Mouse (Mus musculus) gastrocnemius, adult 2 months (tissue): ENCODE measurements around the gene Asap2. TPM values are rescaled to one million over a fixed set of nuclear protein-coding genes. Genes with fewer than 3 reads are reported as not detected.

ENCODE experiments used
- DNase-seq: peaks from one replicate; pipeline ENCODE4 v3.0.0; 2022
- H3K27ac ChIP-seq: fragments of 200-600 bp; 2 replicates; pipeline ENCODE4 v1.8.1; 2022; ENCODE audit warnings: mild to moderate bottlenecking
- H3K4me3 ChIP-seq: fragments of 200-600 bp; 2 replicates; pipeline ENCODE4 v1.8.1; 2022; ENCODE audit warnings: mild to moderate bottlenecking, moderate library complexity
- CTCF ChIP-seq: fragments of 200-600 bp; IDR thresholded peaks from 2 replicates; pipeline ENCODE4 v1.8.1; 2022; ENCODE audit warnings: antibody characterized with exemption, mild to moderate bottlenecking, moderate library complexity
- intact Hi-C: fragments of 180-260 bp; cut with DNase I; formaldehyde crosslinking; loops from one replicate; pipeline ENCODE4 v1.15.1; 2025
- total RNA-seq, 2 experiments: library from RNA; stranded (reverse); gene quantifications; 2 replicates each; pipeline ENCODE4 v1.2.3; 2021

Gene Asap2
- total RNA-seq, 2 experiments from 2014 or later, result 3.0 to 6.4 TPM

DNA sequence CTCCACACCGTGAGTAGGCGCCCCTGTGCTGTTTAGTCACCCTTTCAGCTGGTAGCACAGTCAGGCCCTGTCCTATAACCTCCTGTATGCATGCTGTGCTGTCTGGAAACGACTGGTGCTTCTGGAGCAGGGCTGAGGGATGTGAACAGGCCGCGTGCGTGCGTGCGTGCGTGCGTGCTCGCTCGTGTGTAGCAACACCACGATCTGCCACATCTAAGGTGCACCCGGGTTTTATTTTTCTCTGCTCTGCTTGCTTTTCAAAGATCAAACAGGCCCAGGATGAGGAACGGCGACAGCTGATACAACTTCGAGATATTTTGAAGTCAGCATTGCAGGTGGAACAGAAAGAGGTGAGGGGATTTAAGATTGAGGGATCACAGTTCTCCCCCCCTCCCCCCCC, 222.6 kb downstream of the Asap2 start:
- intact Hi-C loops, result no loop called here
- no peak for TF ChIP-seq CTCF
- Histone ChIP-seq H3K4me3 (no peak overlapping the region), H3K27ac (no peak overlapping the region)
- no peak for DNase-seq

DNA sequence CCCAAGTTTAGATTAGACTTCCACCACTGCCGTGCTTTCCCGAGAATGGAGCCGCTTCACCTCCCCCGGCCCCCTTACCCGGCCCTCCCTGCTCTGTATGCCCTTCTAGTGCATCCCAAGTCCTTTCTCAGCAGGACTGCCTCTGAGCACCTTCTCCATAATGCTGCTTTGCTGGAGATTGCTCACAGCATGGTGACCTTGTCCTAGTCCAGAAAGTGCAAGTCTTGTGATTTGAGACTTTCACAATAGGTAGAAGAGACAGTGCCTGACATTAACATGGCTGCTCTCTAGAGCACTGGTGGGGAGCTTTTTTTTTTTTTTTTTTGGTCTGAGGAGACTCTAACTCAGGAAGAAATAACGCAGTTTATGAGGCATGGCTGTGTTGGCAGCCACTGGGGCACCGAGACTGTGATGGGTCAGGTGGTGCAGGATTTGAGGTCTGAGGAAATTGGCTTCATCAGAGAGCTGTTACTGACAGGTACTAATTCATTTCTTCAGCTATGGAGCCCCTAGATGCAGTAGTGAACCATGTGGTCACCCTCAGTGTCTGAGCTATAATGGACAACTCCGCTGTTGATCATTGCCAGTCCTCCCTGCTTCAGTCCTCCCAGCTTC, 224.4 kb downstream of the Asap2 start:
- intact Hi-C loops, result no loop called here
- DNase-seq, result no peak
- H3K27ac ChIP-seq, result no peak overlapping the region
- no peak for TF ChIP-seq CTCF
- no peak overlapping the region for H3K4me3 ChIP-seq

DNA sequence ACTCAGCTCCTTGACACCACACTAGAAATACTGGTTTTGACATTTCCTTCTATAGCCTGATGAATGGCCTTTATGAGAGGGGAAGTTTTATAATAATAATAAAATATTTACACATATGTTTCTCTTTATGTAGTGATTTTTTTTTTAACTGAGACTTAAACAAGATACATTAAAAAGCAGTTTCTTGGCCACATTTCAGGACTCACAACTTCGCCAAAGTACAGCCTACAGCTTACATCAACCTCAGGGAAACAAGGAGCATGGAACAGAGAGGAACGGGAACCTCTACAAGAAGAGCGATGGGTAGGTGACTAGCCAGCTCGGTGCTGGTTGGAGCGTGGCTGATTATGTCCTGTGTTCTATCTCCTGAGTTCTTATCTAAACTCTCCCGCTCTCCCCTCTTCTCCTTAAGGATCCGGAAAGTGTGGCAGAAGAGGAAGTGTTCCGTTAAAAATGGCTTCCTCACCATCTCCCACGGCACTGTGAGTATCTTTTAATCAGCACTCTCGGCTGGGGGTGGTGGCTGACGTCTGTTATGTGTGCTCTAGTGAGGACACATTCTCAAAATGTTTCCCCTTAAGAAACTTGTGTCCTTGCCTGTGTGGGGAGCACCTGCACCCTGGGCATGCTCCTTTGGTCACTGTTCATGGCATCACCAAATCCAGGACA, 227.7 kb downstream of the Asap2 start:
- H3K4me3 ChIP-seq, result no peak overlapping the region
- DNase-seq, result no peak
- H3K27ac ChIP-seq, result no peak overlapping the region
- intact Hi-C loops, result no loop called here
- TF ChIP-seq CTCF, result no peak

- intact Hi-C loops, result no loop called here
- TF ChIP-seq CTCF, result no peak
- no peak for DNase-seq
- no peak overlapping the region for H3K27ac ChIP-seq
- H3K4me3 ChIP-seq, result no peak overlapping the region
Observed at GRCm38 (mm10) chr12:21220596-21220995, 230.3 kb downstream of the Asap2 start.

DNA sequence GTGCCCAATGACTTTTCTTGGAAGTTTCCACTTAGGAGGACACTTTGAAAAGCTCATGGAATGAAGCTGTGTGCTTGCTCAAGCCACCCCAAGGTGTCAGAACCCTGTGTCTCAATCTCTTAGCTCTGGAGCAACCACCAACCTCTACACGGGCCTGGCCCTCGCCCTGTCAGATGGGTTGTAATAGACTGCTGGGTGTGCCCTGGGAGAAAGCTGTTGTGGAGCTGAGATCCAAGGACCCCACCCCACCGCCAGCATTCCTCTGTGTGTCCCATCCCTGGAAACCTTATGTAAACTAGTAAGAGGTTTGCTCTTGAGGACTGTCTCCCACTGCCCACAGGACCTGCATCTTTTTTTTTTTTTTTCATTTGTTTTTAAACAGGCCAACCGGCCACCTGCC, 233.7 kb downstream of the Asap2 start:
- H3K4me3 ChIP-seq, result no peak overlapping the region
- DNase-seq, result no peak
- intact Hi-C loops, result no loop called here
- no peak for TF ChIP-seq CTCF
- no peak overlapping the region for H3K27ac ChIP-seq

DNA sequence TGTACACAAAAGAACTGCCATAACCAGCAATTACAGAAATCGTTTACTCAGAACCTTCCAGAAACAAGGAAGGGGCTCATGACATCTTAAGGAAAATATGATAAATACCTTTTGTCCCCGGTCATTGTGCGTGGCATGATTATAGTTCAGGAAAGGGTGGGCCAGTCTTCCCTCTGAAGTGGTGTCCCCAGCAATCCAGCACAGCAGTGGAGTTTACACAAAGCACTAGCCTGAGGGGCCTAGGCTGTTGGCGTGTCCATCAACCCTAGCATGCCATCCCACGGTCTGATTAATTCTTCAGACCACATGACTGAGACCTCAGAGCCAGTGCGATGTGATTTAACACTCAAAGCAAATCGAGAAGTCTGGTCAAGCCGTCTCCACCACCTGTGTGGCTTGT, 235.1 kb downstream of the Asap2 start:
- Histone ChIP-seq H3K4me3 (no peak overlapping the region), H3K27ac (peak overlapping the region; percentile 43)
- no peak for DNase-seq
- intact Hi-C loops, result loop anchor here (5.0 kb wide), 1 partner anchor 148 kb away; no protein-coding TSS in a partner anchor
- TF ChIP-seq CTCF, result no peak

GRCm38 (mm10) chr12:21226316-21226715, 236.1 kb downstream of the Asap2 start:
- H3K27ac ChIP-seq, result peak overlapping the region; percentile 77
- H3K4me3 ChIP-seq, result no peak overlapping the region
- TF ChIP-seq CTCF, result no peak
- no peak for DNase-seq
- intact Hi-C loops, result loop anchor here (2.0 to 5.0 kb wide), 2 partner anchors 116 to 149 kb away; no protein-coding TSS in a partner anchor

DNA sequence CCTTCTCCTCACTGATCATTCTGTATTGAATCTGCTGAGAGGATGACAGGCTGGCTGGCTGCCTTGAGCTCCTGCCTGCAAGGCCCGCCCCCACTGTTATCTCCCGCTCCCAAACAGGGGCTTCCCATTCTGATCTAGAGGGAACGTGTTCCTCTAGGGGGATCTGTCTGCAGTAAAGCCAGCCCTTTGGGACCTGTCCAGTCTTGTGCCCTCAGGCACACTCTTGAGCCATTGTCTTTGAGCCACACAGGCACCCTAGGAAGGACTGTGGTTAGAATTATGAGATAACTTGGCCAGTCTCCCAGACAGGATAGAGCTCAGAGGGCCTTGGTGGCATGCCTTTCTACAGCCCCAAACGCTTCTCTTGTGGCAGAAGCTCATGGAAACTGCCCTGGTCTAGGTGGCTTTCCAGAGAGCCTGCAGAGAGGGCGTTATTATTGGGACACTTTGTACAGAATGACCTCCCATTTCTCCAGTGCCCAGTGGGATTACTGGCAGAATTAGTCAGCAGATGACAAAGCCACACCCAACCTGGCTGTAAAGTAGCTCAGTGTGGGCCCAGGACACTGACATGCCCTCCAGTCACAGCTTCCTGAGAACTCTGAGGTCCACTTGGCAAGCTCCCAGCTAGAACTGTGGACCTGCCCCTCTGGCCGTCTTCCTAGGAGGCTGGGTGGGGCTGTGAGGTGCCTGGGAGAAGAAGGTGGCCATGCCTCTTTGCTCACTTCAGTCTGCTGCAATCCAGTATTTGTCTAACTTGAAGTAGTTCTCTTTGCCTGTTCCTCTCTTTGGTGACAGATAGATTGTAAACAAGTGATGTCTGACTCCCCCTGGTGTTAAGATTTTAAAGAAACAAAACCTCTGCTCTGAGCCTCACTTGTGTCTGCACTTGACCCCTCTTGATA, 237.1 kb downstream of the Asap2 start:
- intact Hi-C loops, result loop anchor here (2.0 to 5.0 kb wide), 2 partner anchors 117 to 150 kb away; no protein-coding TSS in a partner anchor
- DNase-seq, result peak; percentile 82
- peak overlapping the region; percentile 77 for H3K27ac ChIP-seq
- TF ChIP-seq CTCF, result peak; percentile 70
- H3K4me3 ChIP-seq, result no peak overlapping the region

DNA sequence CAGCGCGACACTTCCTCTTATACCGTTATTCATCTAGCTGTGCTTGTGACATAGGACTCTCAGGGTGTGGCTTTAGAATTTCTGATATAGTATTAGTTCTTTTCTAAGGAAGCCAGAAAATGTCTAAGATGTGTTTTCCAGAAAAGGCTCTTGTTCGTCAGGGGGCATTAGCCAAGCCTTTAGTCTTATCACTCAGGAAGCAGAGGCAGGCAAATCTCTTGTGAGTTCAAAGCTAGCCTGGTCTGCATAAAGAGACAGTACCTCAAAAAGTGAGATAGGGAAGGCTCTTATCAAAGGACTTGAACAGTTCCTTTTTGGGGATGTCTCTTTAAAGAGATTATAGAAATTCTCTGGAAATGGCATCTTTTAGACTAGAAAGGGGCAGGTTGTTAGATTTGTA, 238.4 kb downstream of the Asap2 start:
- DNase-seq, result no peak
- TF ChIP-seq CTCF, result no peak
- Histone ChIP-seq H3K4me3 (no peak overlapping the region), H3K27ac (no peak overlapping the region; the same call in 1 of the 2 replicates)
- intact Hi-C loops, result loop anchor here (5.0 kb wide), 1 partner anchor 151 kb away; no protein-coding TSS in a partner anchor

DNA sequence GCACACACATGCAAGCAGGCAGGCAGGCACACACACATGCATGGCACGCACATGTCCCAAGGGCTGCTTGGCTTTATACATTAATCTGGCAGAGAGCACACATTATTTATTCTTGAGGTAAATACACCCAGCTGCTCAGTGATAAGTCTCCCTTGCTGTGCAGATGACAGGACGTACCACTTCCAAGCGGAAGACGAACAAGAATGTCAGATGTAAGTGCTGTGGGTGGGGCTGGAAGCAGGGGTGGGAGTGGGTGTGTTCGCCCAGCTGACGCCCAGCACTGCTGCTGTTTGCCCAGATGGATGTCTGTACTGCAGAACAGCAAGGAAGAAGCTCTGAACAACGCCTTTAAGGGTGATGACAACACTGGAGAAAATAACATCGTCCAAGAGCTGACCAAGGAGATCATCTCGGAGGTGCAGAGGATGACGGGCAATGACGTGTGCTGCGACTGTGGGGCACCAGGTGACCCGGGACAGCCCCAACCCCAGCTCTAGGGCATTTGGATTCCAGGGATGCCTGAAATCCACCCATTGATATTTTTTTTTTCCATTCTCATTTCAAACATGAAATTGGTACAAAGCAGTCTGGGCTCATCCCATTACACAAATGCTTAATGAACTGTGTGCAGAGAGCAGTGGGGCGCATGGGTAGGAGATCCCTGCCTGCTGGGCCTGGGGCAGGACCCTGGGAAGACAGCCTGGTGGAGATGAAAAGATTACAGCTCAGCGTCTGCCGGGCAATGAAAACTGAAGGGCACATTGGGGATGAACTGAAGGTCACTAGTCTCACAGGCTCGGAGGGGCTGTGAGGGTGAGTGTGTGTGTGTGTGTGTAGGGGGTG, 239.0 kb downstream of the Asap2 start:
- DNase-seq, result no peak

DNA sequence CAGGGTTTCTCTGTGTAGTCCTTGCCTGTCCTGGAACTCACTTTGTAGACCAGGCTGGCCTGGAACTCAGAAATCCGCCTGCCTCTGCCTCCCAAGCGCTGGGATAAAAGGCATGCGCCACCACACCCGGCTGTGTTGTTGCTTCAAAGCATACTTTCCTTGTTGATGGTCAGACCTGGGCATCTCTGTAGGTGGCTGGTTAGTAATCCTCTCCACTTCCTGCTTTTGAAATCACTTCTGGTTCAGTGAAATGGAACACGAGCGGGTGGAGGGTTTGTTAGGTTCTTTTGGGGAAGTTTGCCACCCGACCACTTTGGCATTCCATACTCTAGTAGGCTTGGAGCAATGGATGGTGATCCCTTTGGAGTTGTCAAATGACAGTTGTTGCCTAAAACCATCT, 243.5 kb downstream of the Asap2 start:
- no peak for TF ChIP-seq CTCF
- DNase-seq, result no peak
- Histone ChIP-seq H3K27ac (no peak overlapping the region), H3K4me3 (no peak overlapping the region)
- intact Hi-C loops, result no loop called here

More for the DNA sequence above, 239.0 kb downstream of the Asap2 start:
- intact Hi-C loops, result loop anchor here (5.0 kb wide), 1 partner anchor 152 kb away; no protein-coding TSS in a partner anchor
- no peak overlapping the region for H3K4me3 ChIP-seq
- no peak overlapping the region for H3K27ac ChIP-seq
- no peak for TF ChIP-seq CTCF

DNA sequence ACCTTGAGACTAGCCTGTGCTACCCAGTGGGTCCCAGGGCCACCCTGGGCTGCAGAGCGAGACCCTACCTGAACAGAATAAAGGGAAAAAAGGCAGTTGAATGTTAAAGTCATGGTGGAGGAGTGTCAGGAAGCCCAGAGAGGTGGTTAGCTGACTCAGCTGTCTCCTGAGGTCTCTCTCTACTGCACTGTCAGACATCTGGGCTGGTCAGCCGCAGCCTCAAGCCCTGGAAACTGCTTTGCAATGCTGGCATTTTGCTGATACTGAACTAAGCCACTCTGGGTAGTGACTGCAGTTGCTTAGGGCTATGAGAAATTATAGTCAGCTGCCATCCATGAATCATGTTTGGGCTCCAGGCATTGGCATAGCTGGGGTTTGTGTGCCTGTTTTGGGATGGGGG, 244.3 kb downstream of the Asap2 start:
- Histone ChIP-seq H3K4me3 (no peak overlapping the region), H3K27ac (no peak overlapping the region)
- no peak for TF ChIP-seq CTCF
- intact Hi-C loops, result no loop called here
- DNase-seq, result no peak
